Mouse (Mus musculus): ENCODE measurements around the gene Otos. TPM values are rescaled to one million over a fixed set of nuclear protein-coding genes. Genes with fewer than 3 reads are reported as not detected.

Otos gene
- total RNA-seq (2023): not detected

GRCm38 (mm10) chr1:92648673-92649072 is at the start of gene Otos:
Gene Otos (minus strand): TSS chr1:92648841.

GRCm38 (mm10) chr1:92641514-92642272 is 6.9 kb downstream of the Otos start, which contains the start of gene Cops9:
Gene Cops9 (minus strand): TSS chr1:92641985.

GRCm38 (mm10) chr1:92617488-92617887 is 31.2 kb downstream of the Otos start, which contains the start of gene Olfr12:
Gene Olfr12 (plus strand): TSS chr1:92617788.

GRCm38 (mm10) chr1:92605482-92605881 is 43.2 kb downstream of the Otos start, which contains the start of gene Olfr1410:
Gene Olfr1410 (plus strand): TSS chr1:92605782.

Other genes with a start within 250 kb of the Otos start
- gene Ndufa10, start 175.0 kb downstream of the Otos start, total RNA-seq (2023): 114 TPM
- gene Olfr1416, start 163.7 kb downstream of the Otos start, total RNA-seq (2023): not detected
- gene Olfr1415, start 152.7 kb downstream of the Otos start, total RNA-seq (2023): not detected
- gene Olfr1414, start 130.2 kb downstream of the Otos start, total RNA-seq (2023): not detected
- gene Olfr1413, start 77.5 kb downstream of the Otos start, total RNA-seq (2023): not detected
- gene Olfr1412, start 63.1 kb downstream of the Otos start, total RNA-seq (2023): not detected
- gene Olfr1411, start 54.4 kb downstream of the Otos start, total RNA-seq (2023): not detected
- gene Olfr1410, start 43.1 kb downstream of the Otos start, total RNA-seq (2023): not detected
- not detected for gene Olfr12, start 31.1 kb downstream of the Otos start, total RNA-seq (2023)
- 99.3 TPM for gene Cops9, start 6.9 kb downstream of the Otos start, total RNA-seq (2023)
- 3.6 TPM for gene Gpc1, start 182.8 kb upstream of the Otos start, total RNA-seq (2023)

Measured in CD4-positive naive resting alpha-beta T cell, adult 76 days (primary cell).